Mouse (Mus musculus) testis, adult 2 months (tissue): ENCODE data around the gene Timm44. TPM values are rescaled to one million over a fixed set of nuclear protein-coding genes. Genes with fewer than 3 reads are reported as not detected.
A peak's percentile ranks its signal among the peaks of the same experiment; 100 is the strongest.

Source experiments
- H3K27ac ChIP-seq: fragments of 200-500 bp; 2 replicates; pipeline ENCODE4 v1.5.1; 2012; ENCODE audit warnings: low read depth, low read length; ENCODE audit not compliant: control insufficient read depth, insufficient read depth
- H3K27me3 ChIP-seq: fragments of 200-500 bp; 2 replicates; pipeline ENCODE4 v1.6.1; 2012; ENCODE audit warnings: mild to moderate bottlenecking, low read length, moderate library complexity; ENCODE audit not compliant: control insufficient read depth, insufficient read depth
- H3K36me3 ChIP-seq: fragments of 200-500 bp; 2 replicates; pipeline ENCODE4 v1.6.1; 2012; ENCODE audit warnings: mild to moderate bottlenecking, low read length; ENCODE audit not compliant: control insufficient read depth, insufficient read depth
- H3K4me1 ChIP-seq: fragments of 200-500 bp; 2 replicates; pipeline ENCODE4 v1.6.1; 2012; ENCODE audit warnings: low read length; ENCODE audit not compliant: control insufficient read depth, insufficient read depth
- H3K4me3 ChIP-seq: fragments of 200-500 bp; 2 replicates; pipeline ENCODE4 v1.5.1; 2012; ENCODE audit warnings: low read depth, mild to moderate bottlenecking, low read length, moderate library complexity, mixed read lengths; ENCODE audit not compliant: control insufficient read depth
- CTCF ChIP-seq: fragments of 200-500 bp; IDR thresholded peaks from 2 replicates; pipeline ENCODE4 v1.5.1; 2012; ENCODE audit warnings: low read depth, mild to moderate bottlenecking, inconsistent platforms, low read length, moderate library complexity; ENCODE audit not compliant: control insufficient read depth, insufficient read depth, insufficient replicate concordance
- POLR2A ChIP-seq: fragments of 200-500 bp; IDR thresholded peaks from 2 replicates; pipeline ENCODE4 v1.6.1; 2012; ENCODE audit warnings: low read depth, mild to moderate bottlenecking, inconsistent platforms, low read length, moderate library complexity; ENCODE audit not compliant: control insufficient read depth
- polyA plus RNA-seq: library from polyadenylated mRNA; depleted of rRNA; stranded (reverse); fragments of >200 nt; gene quantifications from 2 replicates; pipeline ENCODE4 v1.2.3, GENCODE M21; 2012

The Timm44 gene
- polyA plus RNA-seq, 1 experiment = 52.9 TPM

DNA sequence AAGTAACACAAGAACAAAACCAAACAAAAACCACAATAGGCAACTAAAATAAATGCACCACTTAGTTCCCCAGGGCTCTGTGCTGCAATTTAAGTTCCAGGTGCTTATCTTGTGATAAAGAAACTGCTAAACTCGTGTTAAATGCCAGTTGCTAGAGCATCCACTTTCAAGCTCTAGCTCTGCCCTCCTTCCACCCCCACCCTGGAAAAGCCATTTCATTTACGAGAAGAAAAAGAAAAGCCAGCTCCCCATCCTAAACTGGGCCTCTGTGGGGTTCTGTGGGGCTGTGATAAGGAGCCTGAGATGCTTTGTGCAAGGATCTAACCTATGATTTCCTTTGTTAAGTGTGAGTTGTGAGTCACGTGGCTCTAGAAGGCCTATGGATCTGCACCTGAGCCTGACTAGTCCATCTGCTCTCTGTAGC lies 28.4 kb upstream of the Timm44 start:
- H3K36me3 ChIP-seq = peaks cover 5% of the 10 kb centered on the region

DNA sequence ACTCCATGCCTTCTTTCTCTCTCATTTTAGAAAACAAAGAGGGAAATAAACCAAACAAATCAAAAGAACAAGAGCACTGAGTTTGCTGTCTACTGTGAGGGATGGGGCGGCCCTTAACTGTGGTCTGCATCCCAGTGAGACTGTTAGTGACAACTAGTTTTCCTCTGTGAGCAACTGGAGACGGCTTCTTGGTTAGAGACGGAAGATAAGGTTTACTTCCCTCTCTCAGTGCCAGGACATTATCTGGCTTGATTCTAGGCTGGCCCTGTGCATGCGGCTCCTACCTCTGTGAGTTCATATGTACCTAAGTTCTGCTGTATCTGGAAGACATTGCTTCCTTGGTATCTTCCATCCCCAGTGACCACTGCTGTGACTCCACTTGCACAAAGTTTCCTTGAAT lies 22.1 kb upstream of the Timm44 start:
- TF ChIP-seq CTCF = no peak
- H3K27ac ChIP-seq = no peak overlapping the region

More for the DNA sequence above, 28.4 kb upstream of the Timm44 start:
- TF ChIP-seq CTCF = no peak
- TF ChIP-seq POLR2A = no peak
- Histone ChIP-seq H3K4me1 (no peaks in the 10 kb centered on the region), H3K27me3 (no peaks in the 10 kb centered on the region), H3K4me3 (no peak overlapping the region), H3K27ac (no peak overlapping the region)

DNA sequence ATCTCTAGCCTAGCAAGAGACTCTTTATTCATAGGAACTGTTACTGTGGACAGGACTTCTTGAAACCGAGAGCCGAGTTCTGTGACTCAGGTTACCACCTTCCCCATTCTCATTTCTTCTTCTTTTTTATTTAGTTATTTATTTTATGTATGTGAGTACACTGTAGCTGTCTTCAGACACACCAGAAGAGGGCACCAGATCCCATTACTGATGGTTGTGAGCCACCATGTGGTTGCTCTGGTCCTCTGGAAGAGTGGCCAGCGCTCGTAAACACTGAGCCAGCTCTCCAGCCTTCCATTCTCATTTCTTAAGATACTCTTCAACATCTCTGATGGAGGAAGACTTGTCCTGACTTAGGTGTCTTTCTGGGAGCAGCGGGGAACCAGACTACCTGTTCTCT lies 17.0 kb upstream of the Timm44 start:
- no peak overlapping the region for H3K27ac ChIP-seq
- TF ChIP-seq POLR2A (no peak), CTCF (no peak)
- H3K36me3 ChIP-seq = no peaks in the 10 kb centered on the region; the same call in 1 of the 2 replicates
- no peaks in the 10 kb centered on the region for H3K27me3 ChIP-seq
- H3K4me1 ChIP-seq = no peaks in the 10 kb centered on the region
- H3K4me3 ChIP-seq = no peak overlapping the region

More for the DNA sequence above, 22.1 kb upstream of the Timm44 start:
- Histone ChIP-seq H3K4me1 (no peaks in the 10 kb centered on the region), H3K27me3 (no peaks in the 10 kb centered on the region), H3K4me3 (no peak overlapping the region), H3K36me3 (peaks cover 2% of the 10 kb centered on the region)

DNA sequence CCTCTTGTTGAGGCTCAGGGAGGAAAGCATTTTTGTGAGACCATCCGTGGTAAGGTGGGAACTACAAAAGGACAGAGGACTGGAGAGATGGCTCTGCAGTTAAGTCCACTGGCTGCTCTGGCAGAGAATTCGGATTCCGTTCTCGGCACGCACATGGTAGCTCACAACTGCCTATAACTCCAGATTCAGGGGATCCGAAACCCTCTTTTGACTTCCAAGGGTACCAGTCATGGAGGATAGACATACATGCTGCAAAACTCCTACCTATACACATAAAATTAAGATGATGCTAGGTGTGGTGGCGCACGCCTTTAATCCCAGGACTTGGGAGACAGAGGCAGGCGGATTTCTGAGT lies 375 bp upstream of the Timm44 start:
- Histone ChIP-seq H3K4me1 (peaks cover 4% of the 10 kb centered on the region), H3K36me3 (no peaks in the 10 kb centered on the region), H3K4me3 (peak overlapping the region; percentile 93), H3K27ac (peak overlapping the region; percentile 33; the same call in 1 of the 2 replicates), H3K27me3 (no peaks in the 10 kb centered on the region)
- no peak for TF ChIP-seq POLR2A
- TF ChIP-seq CTCF = no peak

DNA sequence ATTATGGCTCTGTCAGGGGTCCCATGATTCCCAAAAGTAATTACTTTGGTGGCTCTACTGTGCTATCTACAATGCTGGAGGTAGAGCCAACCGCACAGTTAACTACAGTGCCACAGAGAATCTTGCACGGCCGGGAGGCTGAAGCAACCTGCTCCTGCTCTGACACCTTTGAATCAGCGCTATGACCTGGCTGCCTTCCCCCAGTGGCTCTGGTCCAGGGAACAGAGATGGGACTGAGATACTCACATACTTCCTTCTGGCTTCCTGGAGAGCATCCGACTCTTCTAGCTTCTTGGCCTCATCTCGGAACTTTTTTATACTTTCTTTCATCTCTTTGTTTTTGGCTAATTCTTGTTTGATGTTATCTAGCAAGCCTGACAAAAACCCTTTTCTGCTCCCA lies 6.1 kb downstream of the Timm44 start:
- no peak for TF ChIP-seq CTCF
- TF ChIP-seq POLR2A = no peak
- no peak overlapping the region for H3K27ac ChIP-seq
- H3K36me3 ChIP-seq = peaks cover 6% of the 10 kb centered on the region

DNA sequence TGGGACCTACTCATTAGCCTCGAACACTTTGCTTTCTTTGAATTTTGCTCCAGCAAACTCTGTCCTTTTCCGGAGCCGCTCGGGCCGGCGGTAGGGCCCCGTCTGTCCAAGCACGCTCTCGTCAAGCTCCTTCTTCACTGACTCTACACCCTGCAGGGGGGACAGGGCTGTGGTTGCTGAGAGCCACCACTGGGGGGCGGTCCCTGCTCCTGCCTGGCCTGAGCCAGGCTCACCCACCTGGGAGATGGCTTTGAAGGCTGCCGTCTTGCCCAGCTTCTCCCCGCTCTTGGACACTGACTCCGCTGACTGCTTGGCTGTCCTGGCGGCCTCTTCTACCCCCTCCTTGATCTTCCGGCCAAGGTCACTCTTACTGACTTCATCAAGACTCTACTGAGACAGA lies 8.1 kb downstream of the Timm44 start:
- H3K27me3 ChIP-seq = no peaks in the 10 kb centered on the region
- TF ChIP-seq POLR2A = no peak
- TF ChIP-seq CTCF = peak; percentile 22; the same call in 1 of the 2 replicates
- H3K36me3 ChIP-seq = peaks cover 6% of the 10 kb centered on the region
- H3K27ac ChIP-seq = no peak overlapping the region
- H3K4me3 ChIP-seq = no peak overlapping the region
- no peaks in the 10 kb centered on the region for H3K4me1 ChIP-seq

More for the DNA sequence above, 6.1 kb downstream of the Timm44 start:
- Histone ChIP-seq H3K4me3 (no peak overlapping the region), H3K4me1 (no peaks in the 10 kb centered on the region), H3K27me3 (no peaks in the 10 kb centered on the region)

DNA sequence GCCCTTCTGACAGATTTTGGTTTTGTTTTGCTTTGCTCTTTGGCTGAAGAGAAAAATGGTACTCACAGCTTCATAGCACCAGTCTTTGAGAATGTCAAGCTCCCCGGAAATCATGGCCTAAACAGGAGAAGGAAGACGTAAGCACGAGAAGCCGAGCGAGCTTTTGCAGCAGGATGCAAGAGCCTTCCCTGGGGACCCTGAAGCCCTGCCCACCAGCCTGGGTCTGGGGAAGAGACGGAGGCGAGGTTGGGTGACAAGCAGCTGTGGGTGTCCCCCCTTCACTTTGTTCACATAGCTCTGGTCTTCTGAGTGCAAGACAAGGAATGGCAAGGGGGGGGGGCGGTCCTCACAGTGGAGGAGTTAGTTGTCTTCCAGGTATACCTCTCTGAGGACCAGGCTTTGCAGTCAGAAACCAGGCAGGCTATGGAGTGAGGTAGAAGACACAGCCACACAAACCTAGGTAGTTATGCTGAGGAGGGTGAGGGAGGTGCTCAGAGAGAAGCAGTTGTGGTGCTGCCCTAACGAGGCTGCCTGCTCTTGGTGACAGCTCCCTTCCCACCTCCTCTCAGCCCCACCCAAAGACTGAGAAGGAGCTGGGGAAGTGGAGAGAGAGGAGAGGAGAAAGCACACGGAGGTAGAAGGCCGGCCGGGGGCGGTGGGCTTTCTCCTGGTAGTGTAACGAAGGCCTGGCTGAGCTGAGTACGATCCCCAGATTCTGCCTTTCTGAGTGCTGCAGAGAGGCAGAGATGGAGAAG lies 10.4 kb downstream of the Timm44 start:
- no peak overlapping the region for H3K27ac ChIP-seq

DNA sequence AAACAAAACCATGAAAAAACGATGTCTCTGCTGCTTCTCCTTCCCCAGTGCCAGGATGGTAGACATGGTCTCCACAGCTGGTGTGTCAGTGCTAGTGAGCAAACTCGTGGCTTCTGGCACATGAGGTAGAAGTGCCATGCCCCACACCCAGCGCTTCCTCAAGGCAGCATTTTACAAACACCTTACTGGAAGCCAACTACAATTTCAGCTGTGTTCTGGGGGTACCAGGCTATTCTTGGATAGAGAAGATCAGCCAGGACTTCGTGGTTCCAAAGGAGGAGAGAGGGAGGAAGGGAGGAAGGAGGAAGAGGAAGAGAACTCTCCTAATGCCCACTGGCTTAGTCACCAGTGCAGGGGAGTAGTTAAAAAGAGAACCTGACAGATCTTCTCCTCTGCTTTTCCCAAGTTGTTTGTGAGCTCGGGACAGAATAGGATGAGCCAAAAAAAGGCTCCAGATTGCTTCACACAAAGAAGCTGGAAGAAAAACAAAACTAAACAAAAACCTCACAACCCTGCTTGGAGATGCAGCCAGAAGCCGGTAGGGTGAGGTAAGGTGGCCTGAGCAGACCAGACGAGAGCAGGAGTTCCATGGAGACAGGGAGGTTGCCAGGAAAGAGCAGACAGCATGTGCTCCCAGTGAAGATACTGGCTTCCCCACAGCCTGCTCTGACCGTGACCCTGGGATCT lies 12.5 kb downstream of the Timm44 start:
- Histone ChIP-seq H3K36me3 (peaks cover 4% of the 10 kb centered on the region), H3K27ac (peak overlapping the region; percentile 25), H3K27me3 (no peaks in the 10 kb centered on the region), H3K4me3 (no peak overlapping the region), H3K4me1 (peaks cover 8% of the 10 kb centered on the region)
- 0 out of 2 replicates have a peak, but pooled peaks have one; percentile 13 for TF ChIP-seq POLR2A
- no peak for TF ChIP-seq CTCF

More for the DNA sequence above, 10.4 kb downstream of the Timm44 start:
- Histone ChIP-seq H3K27me3 (no peaks in the 10 kb centered on the region), H3K4me3 (no peak overlapping the region), H3K4me1 (no peaks in the 10 kb centered on the region), H3K36me3 (peaks cover 6% of the 10 kb centered on the region)
- TF ChIP-seq POLR2A = no peak
- TF ChIP-seq CTCF = no peak
